Mouse (Mus musculus) liver, embryonic 12.5 days (tissue): ENCODE results near the gene Btn2a2. TPM values are rescaled to one million over a fixed set of nuclear protein-coding genes. Genes with fewer than 3 reads are reported as not detected.
A peak's percentile ranks its signal among the peaks of the same experiment; 100 is the strongest.

ENCODE experiments used
- ATAC-seq: fragments of 200-750 bp; cut with Nextera tagmentation; 2 replicates; pipeline ENCODE4 v1.8.0; 2017; ENCODE audit warnings: moderate number of reproducible peaks, mild to moderate bottlenecking, moderate library complexity
- H3K27ac ChIP-seq: fragments of 300-500 bp; sonication (generic); 2 replicates; pipeline ENCODE4 v1.5.1; 2016; ENCODE audit warnings: mild to moderate bottlenecking
- H3K27me3 ChIP-seq: fragments of 300-500 bp; sonication (generic); replicated peaks from 2 replicates; pipeline ENCODE4 v1.6.1; 2016; ENCODE audit warnings: mild to moderate bottlenecking, moderate library complexity
- H3K36me3 ChIP-seq: fragments of 300-500 bp; sonication (generic); 2 replicates; pipeline ENCODE4 v1.6.1; 2016; ENCODE audit warnings: mild to moderate bottlenecking, moderate library complexity
- H3K4me1 ChIP-seq: fragments of 300-500 bp; sonication (generic); 2 replicates; pipeline ENCODE4 v1.6.1; 2016
- H3K4me2 ChIP-seq: fragments of 300-500 bp; sonication (generic); 2 replicates; pipeline ENCODE4 v1.6.1; 2016; ENCODE audit warnings: mild to moderate bottlenecking, moderate library complexity
- H3K4me3 ChIP-seq: fragments of 300-500 bp; sonication (generic); 2 replicates; pipeline ENCODE4 v1.5.1; 2016; ENCODE audit warnings: mild to moderate bottlenecking, moderate library complexity
- H3K9ac ChIP-seq: fragments of 300-500 bp; sonication (generic); 2 replicates; pipeline ENCODE4 v1.6.1; 2016; ENCODE audit warnings: mild to moderate bottlenecking, moderate library complexity
- H3K9me3 ChIP-seq: fragments of 300-500 bp; sonication (generic); replicated peaks from 2 replicates; pipeline ENCODE4 v1.6.1; 2016; ENCODE audit warnings: mild to moderate bottlenecking, moderate library complexity
- whole genome bisulfite sequencing: fragments of 180-500 bp; shearing (Covaris S2); methylation state at CpG from one replicate; pipeline ENCODE4 v1.1.7; 2016; ENCODE audit not compliant: insufficient replicate concordance; 5-methylcytosine and 5-hydroxymethylcytosine counted together
- polyA plus RNA-seq: library from polyadenylated mRNA; unstranded; fragments of >200 nt; fragmentation: Nextera tagmentation; extraction: Ambion mirVana; gene quantifications from 2 replicates; pipeline ENCODE4 v1.2.1, GENCODE M21; 2016

The Btn2a2 gene
- polyA plus RNA-seq, 1 experiment from 2014 or later = not detected

- Histone ChIP-seq H3K4me3 (peak overlapping the region; percentile 37; the same call in 1 of the 2 replicates), H3K27me3 (no peaks in the 10 kb centered on the region), H3K9me3 (no peaks in the 10 kb centered on the region), H3K4me1 (peaks cover 74% of the 10 kb centered on the region), H3K36me3 (no peaks in the 10 kb centered on the region), H3K27ac (peak overlapping the region; percentile 60; the same call in 1 of the 2 replicates), H3K4me2 (peak overlapping the region; percentile 52), H3K9ac (0 out of 2 replicates have a peak overlapping the region, but pooled peaks have one; percentile 39)
- ATAC-seq = no peak
- 1% methylated on average over 9 of the region's 9 CpGs for WGBS
Measured at GRCm38 (mm10) chr13:23503797-23504196, 15.1 kb upstream of the Btn2a2 start.

- Histone ChIP-seq H3K4me2 (peak overlapping the region; percentile 63; the same call in 1 of the 2 replicates), H3K4me1 (peaks cover 78% of the 10 kb centered on the region), H3K27ac (no peak overlapping the region), H3K27me3 (no peaks in the 10 kb centered on the region), H3K9me3 (no peaks in the 10 kb centered on the region), H3K4me3 (no peak overlapping the region), H3K9ac (no peak overlapping the region), H3K36me3 (no peaks in the 10 kb centered on the region)
- 63% methylated on average over 4 of the region's 4 CpGs for WGBS
- ATAC-seq = no peak
Measured at GRCm38 (mm10) chr13:23502916-23503315, 14.3 kb upstream of the Btn2a2 start.

- Histone ChIP-seq H3K36me3 (no peaks in the 10 kb centered on the region), H3K27ac (peak overlapping the region; percentile 37; the same call in 1 of the 2 replicates), H3K4me1 (peaks cover 80% of the 10 kb centered on the region), H3K9me3 (no peaks in the 10 kb centered on the region), H3K4me3 (peak overlapping the region; percentile 42), H3K27me3 (no peaks in the 10 kb centered on the region), H3K4me2 (peak overlapping the region; percentile 63), H3K9ac (peak overlapping the region; percentile 54)
- whole genome bisulfite sequencing = 24% methylated on average over 9 of the region's 9 CpGs
- no peak for ATAC-seq
Measured at GRCm38 (mm10) chr13:23502031-23502567, 13.4 kb upstream of the Btn2a2 start.

- H3K27ac ChIP-seq = no peak overlapping the region; the same call in 1 of the 2 replicates
- H3K27me3 ChIP-seq = no peaks in the 10 kb centered on the region
- peak overlapping the region; percentile 54 for H3K9ac ChIP-seq
- peaks cover 77% of the 10 kb centered on the region for H3K4me1 ChIP-seq
- no peak for ATAC-seq
- no peaks in the 10 kb centered on the region for H3K9me3 ChIP-seq
- H3K36me3 ChIP-seq = no peaks in the 10 kb centered on the region
- WGBS = 20% methylated on average over 5 of the region's 5 CpGs
- H3K4me2 ChIP-seq = peak overlapping the region; percentile 63
- peak overlapping the region; percentile 42 for H3K4me3 ChIP-seq
Measured at GRCm38 (mm10) chr13:23501511-23501910, 12.9 kb upstream of the Btn2a2 start.

GRCm38 (mm10) chr13:23500424-23501200, 12.0 kb upstream of the Btn2a2 start:
- H3K4me3 ChIP-seq = peak overlapping the region; percentile 42
- H3K36me3 ChIP-seq = no peaks in the 10 kb centered on the region
- peaks cover 70% of the 10 kb centered on the region for H3K4me1 ChIP-seq
- ATAC-seq = peak; percentile 80
- peak overlapping the region; percentile 54; the same call in 1 of the 2 replicates for H3K9ac ChIP-seq
- H3K27me3 ChIP-seq = no peaks in the 10 kb centered on the region
- under 1% methylated on average over 17 of the region's 17 CpGs for WGBS
- H3K27ac ChIP-seq = no peak overlapping the region
- no peaks in the 10 kb centered on the region for H3K9me3 ChIP-seq
- H3K4me2 ChIP-seq = peak overlapping the region; percentile 75

- Histone ChIP-seq H3K27me3 (no peaks in the 10 kb centered on the region), H3K4me1 (peaks cover 63% of the 10 kb centered on the region), H3K36me3 (no peaks in the 10 kb centered on the region), H3K4me3 (peak overlapping the region; percentile 57), H3K9ac (no peak overlapping the region), H3K4me2 (peak overlapping the region; percentile 75), H3K27ac (no peak overlapping the region), H3K9me3 (no peaks in the 10 kb centered on the region)
- ATAC-seq = peak; percentile 61
- 1% methylated on average over 7 of the region's 7 CpGs for WGBS
Measured at GRCm38 (mm10) chr13:23499943-23500342, 11.3 kb upstream of the Btn2a2 start.

GRCm38 (mm10) chr13:23498653-23499052, 10.0 kb upstream of the Btn2a2 start:
- Histone ChIP-seq H3K27ac (peak overlapping the region; percentile 12; the same call in 1 of the 2 replicates), H3K4me2 (peak overlapping the region; percentile 75), H3K9ac (peak overlapping the region; percentile 59), H3K4me3 (peak overlapping the region; percentile 57), H3K36me3 (no peaks in the 10 kb centered on the region), H3K9me3 (no peaks in the 10 kb centered on the region), H3K4me1 (peaks cover 57% of the 10 kb centered on the region), H3K27me3 (0 out of 2 replicates have a peak, but pooled peaks cover 5% of the 10 kb centered on the region)
- 13% methylated on average over 10 of the region's 10 CpGs for WGBS
- ATAC-seq = no peak

GRCm38 (mm10) chr13:23497656-23498321, 9.1 kb upstream of the Btn2a2 start:
- peaks cover 54% of the 10 kb centered on the region for H3K4me1 ChIP-seq
- peak overlapping the region; percentile 57 for H3K4me3 ChIP-seq
- H3K4me2 ChIP-seq = peak overlapping the region; percentile 75
- peak overlapping the region; percentile 59 for H3K9ac ChIP-seq
- WGBS = 2% methylated on average over 19 of the region's 19 CpGs
- 0 out of 2 replicates have a peak, but pooled peaks cover 5% of the 10 kb centered on the region for H3K27me3 ChIP-seq
- no peaks in the 10 kb centered on the region for H3K9me3 ChIP-seq
- ATAC-seq = peak; percentile 61
- no peaks in the 10 kb centered on the region for H3K36me3 ChIP-seq
- 0 out of 2 replicates have a peak overlapping the region, but pooled peaks have one; percentile 22 for H3K27ac ChIP-seq

- ATAC-seq = no peak
- Histone ChIP-seq H3K27me3 (0 out of 2 replicates have a peak, but pooled peaks cover 5% of the 10 kb centered on the region), H3K27ac (no peak overlapping the region), H3K4me2 (no peak overlapping the region), H3K9me3 (no peaks in the 10 kb centered on the region), H3K4me3 (no peak overlapping the region), H3K36me3 (no peaks in the 10 kb centered on the region), H3K9ac (no peak overlapping the region), H3K4me1 (peaks cover 58% of the 10 kb centered on the region)
- 69% methylated on average over 6 of the region's 6 CpGs for WGBS
Measured at GRCm38 (mm10) chr13:23495526-23495925, 6.9 kb upstream of the Btn2a2 start.

GRCm38 (mm10) chr13:23491990-23492389, 3.3 kb upstream of the Btn2a2 start:
- 7% methylated on average over 14 of the region's 14 CpGs for WGBS
- Histone ChIP-seq H3K27me3 (peaks cover 23% of the 10 kb centered on the region), H3K9ac (peak overlapping the region; percentile 55; the same call in 1 of the 2 replicates), H3K36me3 (no peaks in the 10 kb centered on the region), H3K9me3 (no peaks in the 10 kb centered on the region), H3K4me1 (peaks cover 37% of the 10 kb centered on the region), H3K4me3 (peak overlapping the region; percentile 52), H3K27ac (no peak overlapping the region), H3K4me2 (peak overlapping the region; percentile 68)
- no peak for ATAC-seq

GRCm38 (mm10) chr13:23491263-23491662, 2.6 kb upstream of the Btn2a2 start:
- Histone ChIP-seq H3K9ac (no peak overlapping the region), H3K27me3 (peaks cover 27% of the 10 kb centered on the region), H3K4me2 (no peak overlapping the region), H3K36me3 (no peaks in the 10 kb centered on the region), H3K4me3 (no peak overlapping the region), H3K27ac (no peak overlapping the region), H3K4me1 (peaks cover 36% of the 10 kb centered on the region), H3K9me3 (no peaks in the 10 kb centered on the region)
- ATAC-seq = peak; percentile 42; the same call in 1 of the 2 replicates
- WGBS = 6% methylated on average over 1 of the region's 1 CpGs
